Mouse (Mus musculus) neural tube, embryonic 13.5 days (tissue): ENCODE results near the gene Doxl2. TPM values are rescaled to one million over a fixed set of nuclear protein-coding genes. Genes with fewer than 3 reads are reported as not detected.

Source experiments
- ATAC-seq: fragments of 200-750 bp; cut with Nextera tagmentation; 2 replicates; pipeline ENCODE4 v1.8.0; 2017; ENCODE audit warnings: low read depth, mild to moderate bottlenecking, moderate TSS enrichment, moderate library complexity
- H3K27ac ChIP-seq: fragments of 300-500 bp; sonication (generic); replicated peaks from 2 replicates; pipeline ENCODE4 v1.5.1; 2015; ENCODE audit warnings: moderate library complexity, mild to moderate bottlenecking, inconsistent platforms
- H3K27me3 ChIP-seq: fragments of 300-500 bp; sonication (generic); 2 replicates; pipeline ENCODE4 v1.6.1; 2015; ENCODE audit warnings: mild to moderate bottlenecking, inconsistent platforms
- H3K36me3 ChIP-seq: fragments of 300-500 bp; sonication (generic); 2 replicates; pipeline ENCODE4 v1.6.1; 2015; ENCODE audit warnings: mild to moderate bottlenecking, inconsistent platforms
- H3K4me1 ChIP-seq: fragments of 300-500 bp; sonication (generic); replicated peaks from 2 replicates; pipeline ENCODE4 v1.6.1; 2015; ENCODE audit warnings: inconsistent platforms
- H3K4me2 ChIP-seq: fragments of 300-500 bp; sonication (generic); 2 replicates; pipeline ENCODE4 v1.6.1; 2015; ENCODE audit warnings: inconsistent platforms, mild to moderate bottlenecking, moderate library complexity
- H3K4me3 ChIP-seq: fragments of 300-500 bp; sonication (generic); 2 replicates; pipeline ENCODE4 v1.5.1; 2015; ENCODE audit warnings: mild to moderate bottlenecking, inconsistent platforms
- H3K9ac ChIP-seq: fragments of 300-500 bp; sonication (generic); 2 replicates; pipeline ENCODE4 v1.6.1; 2015; ENCODE audit warnings: moderate library complexity, mild to moderate bottlenecking, inconsistent platforms
- H3K9me3 ChIP-seq: fragments of 300-500 bp; sonication (generic); 2 replicates; pipeline ENCODE4 v1.6.1; 2016; ENCODE audit warnings: inconsistent platforms
- whole genome bisulfite sequencing: fragments of 180-500 bp; shearing (Covaris S2); methylation state at CpG from one replicate; pipeline ENCODE4 v1.1.7; 2015; 5-methylcytosine and 5-hydroxymethylcytosine counted together
- polyA plus RNA-seq: library from polyadenylated mRNA; unstranded; fragments of >200 nt; fragmentation: Nextera tagmentation; extraction: Ambion mirVana; gene quantifications from 2 replicates; pipeline ENCODE4 v1.2.1, GENCODE M21; 2015

Doxl2 gene
- polyA plus RNA-seq, 1 experiment from 2014 or later: not detected

DNA sequence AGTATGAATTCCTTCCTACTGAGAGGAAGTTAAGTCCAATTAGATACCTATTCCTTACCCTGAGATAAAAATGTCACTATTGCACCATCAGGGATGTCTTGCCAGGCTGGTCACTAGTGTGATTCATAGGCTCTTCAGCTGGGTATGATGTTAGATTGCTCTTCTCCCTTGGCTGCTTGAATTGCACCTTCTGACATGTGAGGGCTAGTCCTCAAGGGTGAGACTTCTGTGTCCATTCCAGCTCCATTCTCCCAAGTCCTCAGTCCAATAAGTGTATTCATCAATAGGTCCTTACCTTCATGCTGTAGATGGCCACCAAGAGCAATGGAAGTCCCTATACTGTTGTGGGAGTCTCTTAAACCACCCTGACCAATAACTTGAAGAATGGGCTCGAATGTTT, 4.9 kb downstream of the Doxl2 start:
- WGBS: 61% methylated on average over 1 of the region's 1 CpGs
- H3K9ac ChIP-seq: no peak overlapping the region
- no peak overlapping the region for H3K4me3 ChIP-seq

DNA sequence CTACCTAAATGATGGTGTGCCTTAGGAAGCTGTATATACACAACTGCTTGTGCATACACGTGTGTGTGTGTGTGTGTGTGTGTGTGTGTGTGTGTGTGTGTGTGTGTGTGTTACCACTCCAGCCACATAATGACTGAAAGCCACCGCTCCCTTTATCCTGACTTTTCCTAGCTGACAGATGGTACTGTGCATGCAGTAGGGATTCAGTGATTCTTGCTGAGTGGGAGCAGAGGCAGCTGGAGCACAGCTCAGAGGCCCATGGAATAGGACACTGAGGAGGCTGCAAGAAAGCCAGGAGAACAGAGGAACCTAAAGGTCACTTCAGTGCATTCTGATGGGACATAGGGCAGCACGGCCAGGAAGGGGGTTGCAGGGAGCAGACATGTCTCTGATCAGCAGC, 7.5 kb downstream of the Doxl2 start:
- no peak overlapping the region for H3K27ac ChIP-seq

More for the DNA sequence above, 4.9 kb downstream of the Doxl2 start:
- no peak for ATAC-seq
- H3K9me3 ChIP-seq: no peaks in the 10 kb centered on the region
- H3K4me2 ChIP-seq: no peak overlapping the region
- no peak overlapping the region for H3K27ac ChIP-seq
- H3K36me3 ChIP-seq: no peaks in the 10 kb centered on the region
- H3K4me1 ChIP-seq: no peaks in the 10 kb centered on the region
- no peaks in the 10 kb centered on the region for H3K27me3 ChIP-seq

GRCm38 (mm10) chr6:48986444-48986990, 11.8 kb downstream of the Doxl2 start, which contains the start of gene Svs1:
Svs1 (plus strand) TSS chr6:48986861.
- Histone ChIP-seq H3K4me3 (no peak within 1 kb of the TSS), H3K4me1 (no peaks in the 10 kb centered on the region), H3K9me3 (no peaks in the 10 kb centered on the region), H3K27ac (no peak within 1 kb of the TSS), H3K9ac (no peak within 1 kb of the TSS), H3K27me3 (no peaks in the 10 kb centered on the region), H3K4me2 (no peak within 1 kb of the TSS), H3K36me3 (no peaks in the 10 kb centered on the region)
- no peak for ATAC-seq
- 61% methylated on average over 7 of the region's 7 CpGs for WGBS

More for the DNA sequence above, 7.5 kb downstream of the Doxl2 start:
- WGBS: 67% methylated on average over 3 of the region's 3 CpGs
- Histone ChIP-seq H3K27me3 (no peaks in the 10 kb centered on the region), H3K36me3 (no peaks in the 10 kb centered on the region), H3K9me3 (no peaks in the 10 kb centered on the region), H3K4me1 (no peaks in the 10 kb centered on the region), H3K9ac (no peak overlapping the region), H3K4me3 (no peak overlapping the region), H3K4me2 (no peak overlapping the region)
- no peak for ATAC-seq

DNA sequence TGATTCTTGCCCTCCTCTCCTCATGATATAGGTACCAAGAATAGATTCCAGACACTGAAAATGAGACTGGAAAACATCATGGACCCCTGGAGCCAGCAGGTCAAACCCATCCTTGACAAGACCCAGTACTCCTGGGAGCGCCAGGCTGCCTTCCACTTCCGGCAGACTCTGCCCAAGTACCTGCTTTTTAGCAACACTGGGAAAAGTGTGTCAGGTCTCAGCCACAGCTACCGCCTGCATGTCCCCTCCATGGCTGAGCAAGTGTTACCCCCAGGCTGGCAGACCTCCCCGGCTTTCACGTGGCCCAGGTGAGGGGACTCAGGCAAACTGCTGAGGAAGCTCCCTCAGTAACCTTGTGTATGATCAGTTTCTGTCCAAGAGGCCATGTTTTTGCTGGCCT, 15.2 kb downstream of the Doxl2 start:
- no peaks in the 10 kb centered on the region for H3K4me1 ChIP-seq
- H3K9ac ChIP-seq: no peak overlapping the region
- 92% methylated on average over 5 of the region's 5 CpGs for WGBS

GRCm38 (mm10) chr6:48991991-48992390, 17.2 kb downstream of the Doxl2 start:
- Histone ChIP-seq H3K4me3 (no peak overlapping the region), H3K36me3 (no peaks in the 10 kb centered on the region), H3K27ac (no peak overlapping the region), H3K27me3 (no peaks in the 10 kb centered on the region), H3K9ac (no peak overlapping the region), H3K4me1 (no peaks in the 10 kb centered on the region), H3K9me3 (no peaks in the 10 kb centered on the region), H3K4me2 (no peak overlapping the region)
- no peak for ATAC-seq
- WGBS: 68% methylated on average over 4 of the region's 4 CpGs

More for the DNA sequence above, 15.2 kb downstream of the Doxl2 start:
- no peaks in the 10 kb centered on the region for H3K36me3 ChIP-seq
- H3K27ac ChIP-seq: no peak overlapping the region
- ATAC-seq: no peak
- no peaks in the 10 kb centered on the region for H3K9me3 ChIP-seq
- no peak overlapping the region for H3K4me3 ChIP-seq
- H3K4me2 ChIP-seq: no peak overlapping the region
- H3K27me3 ChIP-seq: no peaks in the 10 kb centered on the region

- Histone ChIP-seq H3K9ac (no peak overlapping the region), H3K36me3 (no peaks in the 10 kb centered on the region), H3K4me2 (no peak overlapping the region), H3K9me3 (no peaks in the 10 kb centered on the region), H3K27me3 (no peaks in the 10 kb centered on the region), H3K4me1 (no peaks in the 10 kb centered on the region), H3K27ac (no peak overlapping the region), H3K4me3 (no peak overlapping the region)
- 64% methylated on average over 6 of the region's 6 CpGs for WGBS
- no peak for ATAC-seq
These were observed 23.4 kb downstream of the Doxl2 start for GRCm38 (mm10) chr6:48998186-48998585.

- no peaks in the 10 kb centered on the region for H3K27me3 ChIP-seq
- no peaks in the 10 kb centered on the region for H3K4me1 ChIP-seq
- no peak overlapping the region for H3K9ac ChIP-seq
- no peak overlapping the region for H3K4me3 ChIP-seq
- 87% methylated on average over 4 of the region's 4 CpGs for WGBS
- H3K36me3 ChIP-seq: no peaks in the 10 kb centered on the region
- H3K27ac ChIP-seq: no peak overlapping the region
- no peaks in the 10 kb centered on the region for H3K9me3 ChIP-seq
- ATAC-seq: no peak
- no peak overlapping the region for H3K4me2 ChIP-seq
These were observed 24.0 kb downstream of the Doxl2 start for GRCm38 (mm10) chr6:48998796-48999195.

- 57% methylated on average over 4 of the region's 4 CpGs for WGBS
- peaks cover 3% of the 10 kb centered on the region for H3K4me1 ChIP-seq
- no peaks in the 10 kb centered on the region for H3K36me3 ChIP-seq
- H3K27me3 ChIP-seq: no peaks in the 10 kb centered on the region
- no peak overlapping the region for H3K4me2 ChIP-seq
- ATAC-seq: no peak
- H3K9me3 ChIP-seq: no peaks in the 10 kb centered on the region
- no peak overlapping the region for H3K27ac ChIP-seq
- H3K9ac ChIP-seq: no peak overlapping the region
- no peak overlapping the region for H3K4me3 ChIP-seq
These were observed 28.6 kb downstream of the Doxl2 start for GRCm38 (mm10) chr6:49003381-49003780.

- Histone ChIP-seq H3K27ac (no peak overlapping the region), H3K9me3 (no peaks in the 10 kb centered on the region), H3K4me2 (peak overlapping the region; percentile 51), H3K9ac (peak overlapping the region; percentile 22; the same call in 1 of the 2 replicates), H3K4me1 (peaks cover 11% of the 10 kb centered on the region), H3K4me3 (peak overlapping the region; percentile 27), H3K27me3 (0 out of 2 replicates have a peak, but pooled peaks cover 3% of the 10 kb centered on the region), H3K36me3 (no peaks in the 10 kb centered on the region)
- WGBS: 1% methylated on average over 9 of the region's 9 CpGs
- no peak; the same call in 1 of the 2 replicates for ATAC-seq
These were observed 33.2 kb downstream of the Doxl2 start for GRCm38 (mm10) chr6:49007981-49008380.

- H3K36me3 ChIP-seq: no peaks in the 10 kb centered on the region
- peak; percentile 50 for ATAC-seq
- no peak overlapping the region for H3K27ac ChIP-seq
- H3K9ac ChIP-seq: peak overlapping the region; percentile 22; the same call in 1 of the 2 replicates
- peak overlapping the region; percentile 27 for H3K4me3 ChIP-seq
- peak overlapping the region; percentile 51 for H3K4me2 ChIP-seq
- H3K27me3 ChIP-seq: 0 out of 2 replicates have a peak, but pooled peaks cover 3% of the 10 kb centered on the region
- H3K9me3 ChIP-seq: no peaks in the 10 kb centered on the region
- peaks cover 11% of the 10 kb centered on the region for H3K4me1 ChIP-seq
- WGBS: 26% methylated on average over 13 of the region's 13 CpGs
These were observed 33.8 kb downstream of the Doxl2 start for GRCm38 (mm10) chr6:49008420-49009160.

- 27% methylated on average over 7 of the region's 7 CpGs for WGBS
- ATAC-seq: peak; percentile 47; the same call in 1 of the 2 replicates
- Histone ChIP-seq H3K4me2 (peak overlapping the region; percentile 51), H3K4me1 (peaks cover 11% of the 10 kb centered on the region), H3K9me3 (no peaks in the 10 kb centered on the region), H3K9ac (no peak overlapping the region), H3K4me3 (no peak overlapping the region), H3K27ac (no peak overlapping the region), H3K27me3 (0 out of 2 replicates have a peak, but pooled peaks cover 3% of the 10 kb centered on the region), H3K36me3 (no peaks in the 10 kb centered on the region)
These were observed 34.4 kb downstream of the Doxl2 start for GRCm38 (mm10) chr6:49009161-49009555.

- Histone ChIP-seq H3K4me2 (no peak overlapping the region), H3K36me3 (no peaks in the 10 kb centered on the region), H3K4me3 (no peak overlapping the region), H3K9ac (no peak overlapping the region), H3K27ac (no peak overlapping the region), H3K9me3 (no peaks in the 10 kb centered on the region), H3K4me1 (peaks cover 11% of the 10 kb centered on the region), H3K27me3 (0 out of 2 replicates have a peak, but pooled peaks cover 3% of the 10 kb centered on the region)
- ATAC-seq: no peak
- 100% methylated on average over 1 of the region's 1 CpGs for WGBS
These were observed 34.9 kb downstream of the Doxl2 start for GRCm38 (mm10) chr6:49009665-49010064.
